Mouse (Mus musculus) myocyte (in vitro differentiated cells): ENCODE data around the gene Gjd2.

ENCODE experiments used
- CEBPB ChIP-seq: IDR thresholded peaks from 2 replicates; pipeline ENCODE4 v1.6.1; 2011; ENCODE audit warnings: mild to moderate bottlenecking, moderate library complexity; ENCODE audit not compliant: poor library complexity, insufficient read depth, severe bottlenecking
- E2F4 ChIP-seq: IDR thresholded peaks from one replicate; pipeline ENCODE4 v1.6.1; 2011; ENCODE audit warnings: mild to moderate bottlenecking, control low read depth, moderate library complexity; ENCODE audit not compliant: insufficient read depth
- MAX ChIP-seq: IDR thresholded peaks from one replicate; pipeline ENCODE4 v1.6.1; 2011; ENCODE audit warnings: low read depth, mild to moderate bottlenecking, control low read depth
- MYOD1 ChIP-seq, 3 experiments: IDR thresholded peaks; one replicate each; pipeline ENCODE4 v1.6.1; 2011; ENCODE audit warnings: control low read depth in 2 of 3, low read depth in 2 of 3, mild to moderate bottlenecking in 2 of 3, moderate library complexity in 1 of 3; ENCODE audit not compliant: insufficient read length in 2 of 3, control insufficient read depth in 1 of 3
- MYOG ChIP-seq, 3 experiments: IDR thresholded peaks; one replicate each; pipeline ENCODE4 v1.6.1; 2011; ENCODE audit warnings: control low read depth in 2 of 3, low read depth in 2 of 3, mild to moderate bottlenecking in 2 of 3; ENCODE audit not compliant: insufficient read length in 2 of 3, control insufficient read depth in 1 of 3, insufficient read depth in 1 of 3
- POLR2A ChIP-seq: IDR thresholded peaks from one replicate; pipeline ENCODE4 v1.6.1; 2011; ENCODE audit warnings: low read depth, mild to moderate bottlenecking, control low read depth, moderate library complexity; ENCODE audit not compliant: insufficient read length
- POLR2AphosphoS2 ChIP-seq: IDR thresholded peaks from one replicate; pipeline ENCODE4 v1.6.1; 2011; ENCODE audit warnings: low read depth, control low read depth; ENCODE audit not compliant: insufficient read length
- REST ChIP-seq: IDR thresholded peaks from one replicate; pipeline ENCODE4 v1.6.1; 2011; ENCODE audit warnings: mild to moderate bottlenecking, control low read depth, moderate library complexity; ENCODE audit not compliant: insufficient read depth, insufficient read length
- SRF ChIP-seq: IDR thresholded peaks from one replicate; pipeline ENCODE4 v1.6.1; 2011; ENCODE audit warnings: low read depth; ENCODE audit not compliant: control insufficient read depth, insufficient read length
- TCF12 ChIP-seq: IDR thresholded peaks from one replicate; pipeline ENCODE4 v1.6.1; 2011; ENCODE audit warnings: mild to moderate bottlenecking, control low read depth; ENCODE audit not compliant: poor library complexity, insufficient read depth, severe bottlenecking
- TCF3 ChIP-seq: IDR thresholded peaks from one replicate; pipeline ENCODE4 v1.6.1; 2011; ENCODE audit warnings: low read depth, control low read depth; ENCODE audit not compliant: insufficient read length
- USF1 ChIP-seq: IDR thresholded peaks from one replicate; pipeline ENCODE4 v1.6.1; 2011; ENCODE audit warnings: low read depth, mild to moderate bottlenecking, control low read depth, moderate library complexity

- no peak for TF ChIP-seq POLR2A
- TF ChIP-seq MYOD1 (IDR thresholded peaks at IDR 0.05; ENCODE audit: control insufficient read depth in 1 of 3, insufficient read length in 2 of 3, low read depth in 2 of 3) = no peak
- TF ChIP-seq CEBPB = no peak
- no peak for TF ChIP-seq TCF12
- TF ChIP-seq E2F4 = no peak
- TF ChIP-seq REST = no peak
- TF ChIP-seq MAX = no peak
- no peak for TF ChIP-seq USF1
- no peak for TF ChIP-seq POLR2AphosphoS2
- no peak for TF ChIP-seq SRF
- no peak for TF ChIP-seq MYOG (IDR thresholded peaks at IDR 0.05; ENCODE audit: control insufficient read depth in 1 of 3, insufficient read depth in 1 of 3, insufficient read length in 2 of 3, low read depth in 2 of 3)
- no peak for TF ChIP-seq TCF3
Observed at GRCm38 (mm10) chr2:114032259-114032658, 18.8 kb upstream of the Gjd2 start.
